Mouse (Mus musculus) hindbrain, embryonic 16.5 days (tissue): ENCODE results near the gene Nrp2. TPM values are rescaled to one million over a fixed set of nuclear protein-coding genes. Genes with fewer than 3 reads are reported as not detected.

ENCODE experiments used
- ATAC-seq: fragments of 200-750 bp; cut with Nextera tagmentation; 2 replicates; pipeline ENCODE4 v1.8.0; 2017; ENCODE audit warnings: moderate TSS enrichment, moderate library complexity
- H3K27ac ChIP-seq: fragments of 300-500 bp; sonication (generic); 2 replicates; pipeline ENCODE4 v1.5.1; 2014; ENCODE audit warnings: low read depth, mild to moderate bottlenecking, control low read depth, low read length, moderate library complexity
- H3K27me3 ChIP-seq: fragments of 300-500 bp; sonication (generic); replicated peaks from 2 replicates; pipeline ENCODE4 v1.6.1; 2014; ENCODE audit warnings: low read length; ENCODE audit not compliant: control insufficient read depth, insufficient read depth
- H3K36me3 ChIP-seq: fragments of 300-500 bp; sonication (generic); 2 replicates; pipeline ENCODE4 v1.6.1; 2014; ENCODE audit warnings: mild to moderate bottlenecking, low read length, moderate library complexity, mixed read lengths; ENCODE audit not compliant: control insufficient read depth, insufficient read depth
- H3K4me1 ChIP-seq: fragments of 300-500 bp; sonication (generic); 2 replicates; pipeline ENCODE4 v1.6.1; 2014; ENCODE audit warnings: low read depth, low read length; ENCODE audit not compliant: control insufficient read depth, insufficient read depth
- H3K4me2 ChIP-seq: fragments of 300-500 bp; sonication (generic); 2 replicates; pipeline ENCODE4 v1.6.1; 2014; ENCODE audit warnings: mild to moderate bottlenecking, low read length, control low read depth, moderate library complexity
- H3K4me3 ChIP-seq: fragments of 300-500 bp; sonication (generic); 2 replicates; pipeline ENCODE4 v1.5.1; 2014; ENCODE audit warnings: mild to moderate bottlenecking, low read length, control low read depth, moderate library complexity
- H3K9ac ChIP-seq: fragments of 300-500 bp; sonication (generic); 2 replicates; pipeline ENCODE4 v1.6.1; 2014; ENCODE audit warnings: low read depth, mild to moderate bottlenecking, control low read depth, low read length, moderate library complexity
- H3K9me3 ChIP-seq: fragments of 300-500 bp; sonication (generic); 2 replicates; pipeline ENCODE4 v1.6.1; 2014; ENCODE audit warnings: mild to moderate bottlenecking, low read length, moderate library complexity; ENCODE audit not compliant: control insufficient read depth
- WGBS: fragments of 180-500 bp; shearing (Covaris S2); extraction: QIAGEN DNeasy Blood & Tissue Kit; methylation state at CpG from one replicate; pipeline ENCODE4 v1.1.7; 2014; 5-methylcytosine and 5-hydroxymethylcytosine counted together
- polyA plus RNA-seq: library from polyadenylated mRNA; unstranded; fragments of >200 nt; fragmentation: Nextera tagmentation; extraction: Ambion mirVana; gene quantifications from 2 replicates; pipeline ENCODE4 v1.2.1, GENCODE M21; 2015

Gene Nrp2
- polyA plus RNA-seq, 1 experiment from 2014 or later: 22.7 TPM

DNA sequence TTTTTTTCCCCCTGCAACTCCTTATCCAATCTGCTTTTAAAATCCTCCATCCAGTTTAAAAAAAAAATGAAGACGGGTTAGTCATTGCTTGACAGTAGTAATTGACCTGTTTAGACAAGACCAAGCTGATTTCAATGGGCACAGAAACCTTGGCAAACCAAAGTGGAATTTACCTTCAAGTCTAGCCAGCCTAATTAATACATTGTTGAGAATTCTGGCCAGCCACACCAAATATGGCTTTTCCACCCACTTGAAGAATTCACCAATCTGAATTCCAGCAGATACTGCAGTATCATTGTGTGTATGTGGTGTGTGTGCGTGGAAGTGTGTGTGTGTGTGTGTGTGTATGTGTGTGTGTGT lies 91.8 kb downstream of the Nrp2 start:
- 37% methylated on average over 2 of the region's 2 CpGs for WGBS
- H3K9ac ChIP-seq: peak overlapping the region; percentile 15; the same call in 1 of the 2 replicates
- H3K4me1 ChIP-seq: peaks cover 19% of the 10 kb centered on the region
- H3K4me2 ChIP-seq: peak overlapping the region; percentile 49
- peak; percentile 12; the same call in 1 of the 2 replicates for ATAC-seq
- no peaks in the 10 kb centered on the region for H3K9me3 ChIP-seq
- no peaks in the 10 kb centered on the region for H3K27me3 ChIP-seq
- H3K36me3 ChIP-seq: no peaks in the 10 kb centered on the region
- no peak overlapping the region for H3K4me3 ChIP-seq
- H3K27ac ChIP-seq: peak overlapping the region; percentile 67

- Histone ChIP-seq H3K4me1 (peaks cover 19% of the 10 kb centered on the region), H3K4me3 (peak overlapping the region; percentile 27), H3K9ac (peak overlapping the region; percentile 36), H3K27ac (no peak overlapping the region; the same call in 1 of the 2 replicates), H3K27me3 (no peaks in the 10 kb centered on the region), H3K36me3 (no peaks in the 10 kb centered on the region), H3K4me2 (peak overlapping the region; percentile 52), H3K9me3 (no peaks in the 10 kb centered on the region)
- 20% methylated on average over 28 of the region's 28 CpGs for WGBS
- peak; percentile 79 for ATAC-seq
Measured at GRCm38 (mm10) chr1:62795307-62796037, 92.4 kb downstream of the Nrp2 start.

DNA sequence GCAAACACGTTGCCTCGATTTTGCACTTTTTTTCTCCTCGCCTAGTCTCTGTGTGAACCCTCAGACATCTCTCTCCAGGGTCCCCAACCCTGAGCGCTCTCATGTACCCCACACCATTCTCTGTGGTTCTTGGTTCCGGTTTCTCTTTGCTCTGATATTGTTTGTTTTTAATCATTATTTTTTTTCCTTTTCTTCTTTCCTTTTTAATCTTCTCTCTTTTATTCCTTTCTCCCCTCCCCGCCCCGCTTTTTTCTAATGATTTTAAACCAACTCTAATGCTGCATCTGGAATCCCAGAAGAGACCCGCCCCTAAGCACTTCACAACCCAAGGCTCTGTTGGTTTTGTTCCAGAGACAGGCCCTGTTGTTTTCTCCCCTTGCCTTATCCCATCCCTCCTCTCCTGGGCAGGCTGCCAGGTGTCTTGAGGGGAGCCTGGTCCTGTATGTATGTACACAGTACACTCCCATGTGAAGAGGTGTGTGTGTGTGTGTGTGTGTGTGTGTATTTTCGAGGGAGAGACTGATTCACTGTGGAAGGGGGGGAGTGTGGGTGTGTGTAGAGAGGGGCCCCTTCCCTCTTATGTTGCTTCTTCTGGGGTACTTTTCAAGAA lies 93.1 kb downstream of the Nrp2 start:
- peaks cover 19% of the 10 kb centered on the region for H3K4me1 ChIP-seq
- WGBS: 38% methylated on average over 9 of the region's 9 CpGs
- no peaks in the 10 kb centered on the region for H3K27me3 ChIP-seq
- H3K4me2 ChIP-seq: peak overlapping the region; percentile 52
- no peak overlapping the region for H3K27ac ChIP-seq
- no peaks in the 10 kb centered on the region for H3K9me3 ChIP-seq
- ATAC-seq: no peak; the same call in 1 of the 2 replicates
- peak overlapping the region; percentile 36 for H3K9ac ChIP-seq
- no peaks in the 10 kb centered on the region for H3K36me3 ChIP-seq
- peak overlapping the region; percentile 27 for H3K4me3 ChIP-seq

DNA sequence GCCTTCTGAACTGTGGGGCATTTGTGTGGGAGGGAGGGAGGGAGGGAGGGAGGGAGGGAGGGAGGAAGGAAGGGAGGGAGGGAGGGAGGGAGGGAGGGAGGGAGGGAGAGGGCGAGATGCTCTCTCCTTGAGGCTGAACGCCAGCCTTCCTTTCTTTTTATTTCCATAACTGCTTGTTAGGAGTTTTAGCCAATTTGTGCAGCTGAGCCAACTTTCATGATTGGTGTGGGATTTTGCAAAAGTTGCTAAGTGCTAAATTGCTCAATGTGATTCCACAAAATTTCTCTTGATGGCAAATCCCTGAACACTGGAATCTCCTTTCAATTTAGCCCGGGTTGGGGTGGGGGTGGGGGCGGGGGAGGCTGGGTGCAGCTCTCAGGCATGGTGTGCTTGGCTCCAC lies 96.3 kb downstream of the Nrp2 start:
- no peaks in the 10 kb centered on the region for H3K27me3 ChIP-seq
- no peaks in the 10 kb centered on the region for H3K36me3 ChIP-seq
- no peaks in the 10 kb centered on the region for H3K9me3 ChIP-seq
- H3K4me2 ChIP-seq: no peak overlapping the region
- WGBS: 50% methylated on average over 4 of the region's 4 CpGs
- H3K4me3 ChIP-seq: no peak overlapping the region
- H3K4me1 ChIP-seq: peaks cover 13% of the 10 kb centered on the region
- no peak overlapping the region for H3K9ac ChIP-seq
- H3K27ac ChIP-seq: no peak overlapping the region
- no peak for ATAC-seq

- Histone ChIP-seq H3K4me1 (peaks cover 6% of the 10 kb centered on the region; the same call in 1 of the 2 replicates), H3K36me3 (no peaks in the 10 kb centered on the region), H3K27me3 (no peaks in the 10 kb centered on the region), H3K9me3 (no peaks in the 10 kb centered on the region), H3K9ac (no peak overlapping the region), H3K4me2 (no peak overlapping the region), H3K4me3 (no peak overlapping the region), H3K27ac (no peak overlapping the region)
- ATAC-seq: no peak
- WGBS: 86% methylated on average over 5 of the region's 5 CpGs
Measured at GRCm38 (mm10) chr1:62800351-62800750, 97.3 kb downstream of the Nrp2 start.

GRCm38 (mm10) chr1:62801429-62801828 lies 98.3 kb downstream of the Nrp2 start:
- Histone ChIP-seq H3K9ac (no peak overlapping the region), H3K9me3 (no peaks in the 10 kb centered on the region), H3K27me3 (no peaks in the 10 kb centered on the region), H3K36me3 (no peaks in the 10 kb centered on the region), H3K27ac (no peak overlapping the region), H3K4me3 (no peak overlapping the region), H3K4me1 (no peaks in the 10 kb centered on the region), H3K4me2 (no peak overlapping the region)
- ATAC-seq: no peak
- 55% methylated on average over 4 of the region's 4 CpGs for WGBS

DNA sequence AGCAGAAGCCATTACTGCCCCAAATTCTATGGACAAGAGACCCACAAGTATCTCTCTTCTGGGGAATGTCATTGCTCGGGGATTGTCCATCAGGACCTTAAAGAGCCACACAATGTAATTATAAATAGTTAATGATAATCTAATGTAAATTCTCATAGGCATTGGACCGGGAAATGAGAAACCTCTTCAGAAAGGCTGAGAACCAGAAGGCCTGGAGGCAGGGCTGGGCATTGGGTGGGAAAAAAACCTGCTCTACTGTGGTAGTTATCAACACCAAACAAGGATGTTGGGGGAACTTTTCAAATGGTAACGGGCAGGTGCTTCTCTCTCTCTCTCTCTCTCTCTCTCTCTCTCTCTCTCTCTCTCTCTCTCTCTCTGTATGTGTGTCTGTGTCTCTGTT lies 98.8 kb downstream of the Nrp2 start:
- Histone ChIP-seq H3K4me1 (no peaks in the 10 kb centered on the region), H3K9ac (no peak overlapping the region)
- WGBS: 68% methylated on average over 3 of the region's 3 CpGs

GRCm38 (mm10) chr1:62803544-62803943 lies 100.5 kb downstream of the Nrp2 start:
- no peak for ATAC-seq
- no peak overlapping the region for H3K27ac ChIP-seq
- WGBS: 95% methylated on average over 1 of the region's 1 CpGs
- H3K9ac ChIP-seq: no peak overlapping the region
- H3K9me3 ChIP-seq: no peaks in the 10 kb centered on the region
- no peaks in the 10 kb centered on the region for H3K36me3 ChIP-seq
- H3K4me3 ChIP-seq: no peak overlapping the region
- H3K4me2 ChIP-seq: no peak overlapping the region
- no peaks in the 10 kb centered on the region for H3K27me3 ChIP-seq
- H3K4me1 ChIP-seq: no peaks in the 10 kb centered on the region

More for the DNA sequence above, 98.8 kb downstream of the Nrp2 start:
- Histone ChIP-seq H3K27ac (no peak overlapping the region), H3K4me3 (no peak overlapping the region), H3K36me3 (no peaks in the 10 kb centered on the region), H3K27me3 (no peaks in the 10 kb centered on the region), H3K9me3 (no peaks in the 10 kb centered on the region), H3K4me2 (no peak overlapping the region)
- ATAC-seq: no peak

DNA sequence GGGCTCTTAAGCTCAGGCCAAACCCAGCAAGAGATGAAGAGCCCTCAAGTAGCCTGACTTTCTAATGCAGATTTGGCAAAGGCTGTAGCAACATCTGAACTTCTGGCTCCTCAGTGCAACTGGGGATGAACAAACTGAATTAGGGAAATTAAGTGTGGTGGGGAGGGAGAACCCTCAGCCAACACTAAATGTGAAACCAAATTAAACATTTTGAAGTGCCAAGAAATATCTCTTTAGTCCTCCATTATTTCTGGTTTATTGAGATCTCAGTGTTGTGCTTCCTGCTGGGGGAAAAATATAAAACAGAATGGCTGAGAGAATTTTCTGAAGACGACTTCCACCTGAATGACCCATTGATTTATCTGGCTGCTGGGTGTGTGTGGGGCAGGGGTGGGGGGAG lies 102.9 kb downstream of the Nrp2 start:
- Histone ChIP-seq H3K9ac (no peak overlapping the region), H3K27me3 (no peaks in the 10 kb centered on the region), H3K4me2 (no peak overlapping the region), H3K27ac (no peak overlapping the region), H3K9me3 (no peaks in the 10 kb centered on the region), H3K4me1 (no peaks in the 10 kb centered on the region), H3K36me3 (no peaks in the 10 kb centered on the region), H3K4me3 (no peak overlapping the region)
- peak; percentile 17; the same call in 1 of the 2 replicates for ATAC-seq
- 33% methylated on average over 1 of the region's 1 CpGs for WGBS
